Mouse (Mus musculus): ENCODE results near the gene Psmb9. TPM values are rescaled to one million over a fixed set of nuclear protein-coding genes. Genes with fewer than 3 reads are reported as not detected.

Gene Psmb9
- polyA plus RNA-seq, 1 experiment from 2014 or later = 8.8 TPM

- 76% methylated on average over 4 of the region's 4 CpGs for WGBS
- no peak for ATAC-seq (ENCODE audit: low read depth)
Observed at GRCm38 (mm10) chr17:34202760-34203442, 15.3 kb upstream of the Psmb9 start.

GRCm38 (mm10) chr17:34201506-34202055 is 14.0 kb upstream of the Psmb9 start:
- no peak overlapping the region for H3K4me2 ChIP-seq (ENCODE audit: low read depth, low read length)
- H3K9ac ChIP-seq (ENCODE audit: low read length) = no peak overlapping the region
- 60% methylated on average over 7 of the region's 7 CpGs for WGBS
- no peaks in the 10 kb centered on the region for H3K9me3 ChIP-seq (ENCODE audit: control insufficient read depth, low read length)
- H3K36me3 ChIP-seq (ENCODE audit: control insufficient read depth, insufficient read depth, low read length) = no peaks in the 10 kb centered on the region
- ATAC-seq (ENCODE audit: low read depth) = no peak
- no peak overlapping the region for H3K4me3 ChIP-seq (ENCODE audit: low read length)
- no peak overlapping the region for H3K27ac ChIP-seq (ENCODE audit: low read length)
- peaks cover 17% of the 10 kb centered on the region for H3K27me3 ChIP-seq (ENCODE audit: control insufficient read depth, insufficient read depth, low read depth, low read length)
- peaks cover 16% of the 10 kb centered on the region for H3K4me1 ChIP-seq (replicated peaks; ENCODE audit: control insufficient read depth, insufficient read depth, low read length)

More at GRCm38 (mm10) chr17:34202760-34203442, 15.3 kb upstream of the Psmb9 start:
- no peak overlapping the region for H3K27ac ChIP-seq (ENCODE audit: low read length)
- H3K9me3 ChIP-seq (ENCODE audit: control insufficient read depth, low read length) = no peaks in the 10 kb centered on the region
- H3K27me3 ChIP-seq (ENCODE audit: control insufficient read depth, insufficient read depth, low read depth, low read length) = peaks cover 6% of the 10 kb centered on the region
- H3K4me3 ChIP-seq (ENCODE audit: low read length) = no peak overlapping the region
- H3K4me1 ChIP-seq (replicated peaks; ENCODE audit: control insufficient read depth, insufficient read depth, low read length) = peaks cover 15% of the 10 kb centered on the region
- no peaks in the 10 kb centered on the region for H3K36me3 ChIP-seq (ENCODE audit: control insufficient read depth, insufficient read depth, low read length)
- no peak overlapping the region for H3K9ac ChIP-seq (ENCODE audit: low read length)
- H3K4me2 ChIP-seq (ENCODE audit: low read depth, low read length) = no peak overlapping the region

GRCm38 (mm10) chr17:34200772-34201505 is 13.4 kb upstream of the Psmb9 start:
- Histone ChIP-seq H3K27me3 (ENCODE audit: control insufficient read depth, insufficient read depth, low read depth, low read length) (peaks cover 23% of the 10 kb centered on the region), H3K27ac (ENCODE audit: low read length) (no peak overlapping the region), H3K4me1 (replicated peaks; ENCODE audit: control insufficient read depth, insufficient read depth, low read length) (peaks cover 16% of the 10 kb centered on the region), H3K9me3 (ENCODE audit: control insufficient read depth, low read length) (no peaks in the 10 kb centered on the region), H3K4me3 (ENCODE audit: low read length) (no peak overlapping the region), H3K4me2 (ENCODE audit: low read depth, low read length) (no peak overlapping the region), H3K9ac (ENCODE audit: low read length) (no peak overlapping the region), H3K36me3 (ENCODE audit: control insufficient read depth, insufficient read depth, low read length) (no peaks in the 10 kb centered on the region)
- ATAC-seq (ENCODE audit: low read depth) = no peak
- WGBS = 82% methylated on average over 16 of the region's 16 CpGs

- ATAC-seq (ENCODE audit: low read depth) = no peak
- Histone ChIP-seq H3K27ac (ENCODE audit: low read length) (no peak overlapping the region), H3K9me3 (ENCODE audit: control insufficient read depth, low read length) (no peaks in the 10 kb centered on the region), H3K4me2 (ENCODE audit: low read depth, low read length) (no peak overlapping the region), H3K9ac (ENCODE audit: low read length) (no peak overlapping the region), H3K4me1 (replicated peaks; ENCODE audit: control insufficient read depth, insufficient read depth, low read length) (peaks cover 8% of the 10 kb centered on the region), H3K27me3 (ENCODE audit: control insufficient read depth, insufficient read depth, low read depth, low read length) (peaks cover 24% of the 10 kb centered on the region), H3K36me3 (ENCODE audit: control insufficient read depth, insufficient read depth, low read length) (no peaks in the 10 kb centered on the region), H3K4me3 (ENCODE audit: low read length) (no peak overlapping the region)
- WGBS = 83% methylated on average over 10 of the region's 10 CpGs
Observed at GRCm38 (mm10) chr17:34200047-34200446, 12.5 kb upstream of the Psmb9 start.

- Histone ChIP-seq H3K36me3 (ENCODE audit: control insufficient read depth, insufficient read depth, low read length) (no peaks in the 10 kb centered on the region), H3K4me2 (ENCODE audit: low read depth, low read length) (no peak overlapping the region), H3K27ac (ENCODE audit: low read length) (no peak overlapping the region), H3K9ac (ENCODE audit: low read length) (no peak overlapping the region), H3K4me3 (ENCODE audit: low read length) (no peak overlapping the region), H3K27me3 (ENCODE audit: control insufficient read depth, insufficient read depth, low read depth, low read length) (peaks cover 30% of the 10 kb centered on the region), H3K9me3 (ENCODE audit: control insufficient read depth, low read length) (no peaks in the 10 kb centered on the region), H3K4me1 (replicated peaks; ENCODE audit: control insufficient read depth, insufficient read depth, low read length) (peaks cover 6% of the 10 kb centered on the region; the same call in 1 of the 2 replicates)
- 60% methylated on average over 12 of the region's 12 CpGs for WGBS
- no peak for ATAC-seq (ENCODE audit: low read depth)
Observed at GRCm38 (mm10) chr17:34199050-34199619, 11.6 kb upstream of the Psmb9 start.

- Histone ChIP-seq H3K4me2 (ENCODE audit: low read depth, low read length) (peak overlapping the region; percentile 79), H3K27ac (ENCODE audit: low read length) (no peak overlapping the region), H3K9me3 (ENCODE audit: control insufficient read depth, low read length) (no peaks in the 10 kb centered on the region), H3K27me3 (ENCODE audit: control insufficient read depth, insufficient read depth, low read depth, low read length) (peaks cover 31% of the 10 kb centered on the region), H3K9ac (ENCODE audit: low read length) (peak overlapping the region; percentile 60), H3K36me3 (ENCODE audit: control insufficient read depth, insufficient read depth, low read length) (no peaks in the 10 kb centered on the region), H3K4me3 (ENCODE audit: low read length) (peak overlapping the region; percentile 59), H3K4me1 (replicated peaks; ENCODE audit: control insufficient read depth, insufficient read depth, low read length) (peaks cover 6% of the 10 kb centered on the region; the same call in 1 of the 2 replicates)
- no peak for ATAC-seq (ENCODE audit: low read depth)
- 6% methylated on average over 11 of the region's 11 CpGs for WGBS
Observed at GRCm38 (mm10) chr17:34198521-34198912, 11.0 kb upstream of the Psmb9 start.

- peaks cover 31% of the 10 kb centered on the region for H3K27me3 ChIP-seq (ENCODE audit: control insufficient read depth, insufficient read depth, low read depth, low read length)
- H3K4me3 ChIP-seq (ENCODE audit: low read length) = peak overlapping the region; percentile 59
- peaks cover 6% of the 10 kb centered on the region; the same call in 1 of the 2 replicates for H3K4me1 ChIP-seq (replicated peaks; ENCODE audit: control insufficient read depth, insufficient read depth, low read length)
- peak overlapping the region; percentile 79 for H3K4me2 ChIP-seq (ENCODE audit: low read depth, low read length)
- no peaks in the 10 kb centered on the region for H3K9me3 ChIP-seq (ENCODE audit: control insufficient read depth, low read length)
- H3K36me3 ChIP-seq (ENCODE audit: control insufficient read depth, insufficient read depth, low read length) = no peaks in the 10 kb centered on the region
- peak overlapping the region; percentile 60 for H3K9ac ChIP-seq (ENCODE audit: low read length)
- 3% methylated on average over 32 of the region's 32 CpGs for WGBS
- no peak overlapping the region for H3K27ac ChIP-seq (ENCODE audit: low read length)
- peak; percentile 49 for ATAC-seq (ENCODE audit: low read depth)
Observed at GRCm38 (mm10) chr17:34197904-34198520, 10.4 kb upstream of the Psmb9 start.

- Histone ChIP-seq H3K36me3 (ENCODE audit: control insufficient read depth, insufficient read depth, low read length) (no peaks in the 10 kb centered on the region), H3K9ac (ENCODE audit: low read length) (peak within 1 kb of the TSS; percentile 60), H3K27me3 (ENCODE audit: control insufficient read depth, insufficient read depth, low read depth, low read length) (peaks cover 33% of the 10 kb centered on the region), H3K9me3 (ENCODE audit: control insufficient read depth, low read length) (no peaks in the 10 kb centered on the region), H3K4me2 (ENCODE audit: low read depth, low read length) (peak within 1 kb of the TSS; percentile 79), H3K4me3 (ENCODE audit: low read length) (peak within 1 kb of the TSS; percentile 59), H3K4me1 (replicated peaks; ENCODE audit: control insufficient read depth, insufficient read depth, low read length) (peaks cover 6% of the 10 kb centered on the region; the same call in 1 of the 2 replicates), H3K27ac (ENCODE audit: low read length) (no peak within 1 kb of the TSS)
- peak; percentile 88 for ATAC-seq (ENCODE audit: low read depth)
- 5% methylated on average over 41 of the region's 41 CpGs for WGBS
Observed at GRCm38 (mm10) chr17:34196941-34197894, 9.7 kb upstream of the Psmb9 start, which contains the start of gene Psmb8. Gene Psmb8 (plus strand): TSS chr17:34197721.

Measured in lung, embryonic 16.5 days (tissue).